Mouse (Mus musculus): ENCODE results near the gene Ctrb1. TPM values are rescaled to one million over a fixed set of nuclear protein-coding genes. Genes with fewer than 3 reads are reported as not detected.
A peak's percentile ranks its signal among the peaks of the same experiment; 100 is the strongest.
"Not testable (repeated sequence)": the region's sequence is repeated elsewhere in the genome, so short reads cannot be mapped to it uniquely, and the experiment has no call there.

The Ctrb1 gene
- polyA plus RNA-seq, 1 experiment from 2014 or later, result not detected

- Histone ChIP-seq H3K27ac (no peak overlapping the region), H3K9me3 (no peaks in the 10 kb centered on the region), H3K4me3 (replicated peaks) (no peak overlapping the region), H3K9ac (replicated peaks) (no peak overlapping the region), H3K36me3 (no peaks in the 10 kb centered on the region), H3K4me1 (replicated peaks) (0 out of 2 replicates have a peak, but pooled peaks cover 8% of the 10 kb centered on the region), H3K4me2 (no peak overlapping the region), H3K27me3 (no peaks in the 10 kb centered on the region)
- 72% methylated on average over 2 of the region's 2 CpGs for WGBS
- ATAC-seq (ENCODE audit: insufficient number of reproducible peaks, insufficient read depth, low FRiP score, low TSS enrichment, low read depth), result no peak
Observed at GRCm38 (mm10) chr8:111648834-111649233, 42.0 kb downstream of the Ctrb1 start.

- no peak overlapping the region for H3K4me2 ChIP-seq
- H3K9ac ChIP-seq (replicated peaks), result no peak overlapping the region
- no peaks in the 10 kb centered on the region for H3K9me3 ChIP-seq
- WGBS, result 95% methylated on average over 8 of the region's 8 CpGs
- H3K4me1 ChIP-seq (replicated peaks), result peaks cover 13% of the 10 kb centered on the region
- ATAC-seq (ENCODE audit: insufficient number of reproducible peaks, insufficient read depth, low FRiP score, low TSS enrichment, low read depth), result no peak
- no peaks in the 10 kb centered on the region for H3K27me3 ChIP-seq
- no peak overlapping the region for H3K4me3 ChIP-seq (replicated peaks)
- no peaks in the 10 kb centered on the region for H3K36me3 ChIP-seq
- no peak overlapping the region for H3K27ac ChIP-seq
Observed at GRCm38 (mm10) chr8:111645715-111646114, 45.1 kb downstream of the Ctrb1 start.

- peak overlapping the region; percentile 78 for H3K4me3 ChIP-seq (replicated peaks)
- 71% methylated on average over 12 of the region's 12 CpGs for WGBS
- H3K27ac ChIP-seq; H3K27me3 ChIP-seq; ATAC-seq (ENCODE audit: insufficient number of reproducible peaks, insufficient read depth, low FRiP score, low TSS enrichment, low read depth); H3K9me3 ChIP-seq; H3K36me3 ChIP-seq: not testable (repeated sequence)
- peak overlapping the region; percentile 57 for H3K4me2 ChIP-seq
- H3K4me1 ChIP-seq (replicated peaks), result peaks cover 13% of the 10 kb centered on the region
- peak overlapping the region; percentile 87; the same call in 1 of the 2 replicates for H3K9ac ChIP-seq (replicated peaks)
Observed at GRCm38 (mm10) chr8:111644286-111645051, 46.3 kb downstream of the Ctrb1 start.

- H3K9me3 ChIP-seq, result no peaks in the 10 kb centered on the region
- under 1% methylated on average over 73 of the region's 75 CpGs for WGBS
- H3K4me2 ChIP-seq, result peak within 1 kb of the TSS; percentile 57
- H3K27me3 ChIP-seq, result no peaks in the 10 kb centered on the region
- H3K4me3 ChIP-seq (replicated peaks), result peak within 1 kb of the TSS; percentile 78
- H3K36me3 ChIP-seq, result no peaks in the 10 kb centered on the region
- peak; percentile 96 for ATAC-seq (ENCODE audit: insufficient number of reproducible peaks, insufficient read depth, low FRiP score, low TSS enrichment, low read depth)
- peak within 1 kb of the TSS; percentile 94 for H3K27ac ChIP-seq
- peak within 1 kb of the TSS; percentile 87 for H3K9ac ChIP-seq (replicated peaks)
- H3K4me1 ChIP-seq (replicated peaks), result peaks cover 8% of the 10 kb centered on the region
Observed at GRCm38 (mm10) chr8:111643264-111644141, 47.3 kb downstream of the Ctrb1 start, which contains the start of gene Zfp1. Gene Zfp1, plus strand, starts transcription at chr8:111643401.

GRCm38 (mm10) chr8:111642939-111643263 lies 47.9 kb downstream of the Ctrb1 start:
- Histone ChIP-seq H3K9me3 (no peaks in the 10 kb centered on the region), H3K4me2 (peak overlapping the region; percentile 57), H3K9ac (replicated peaks) (peak overlapping the region; percentile 87), H3K36me3 (no peaks in the 10 kb centered on the region), H3K4me1 (replicated peaks) (peaks cover 8% of the 10 kb centered on the region), H3K27me3 (no peaks in the 10 kb centered on the region), H3K27ac (peak overlapping the region; percentile 94), H3K4me3 (replicated peaks) (peak overlapping the region; percentile 78)
- ATAC-seq (ENCODE audit: insufficient number of reproducible peaks, insufficient read depth, low FRiP score, low TSS enrichment, low read depth), result peak; percentile 35; the same call in 1 of the 2 replicates
- WGBS, result 11% methylated on average over 5 of the region's 5 CpGs

GRCm38 (mm10) chr8:111642496-111642895 lies 48.3 kb downstream of the Ctrb1 start:
- Histone ChIP-seq H3K4me2 (peak overlapping the region; percentile 57), H3K9ac (replicated peaks) (peak overlapping the region; percentile 87), H3K36me3 (no peaks in the 10 kb centered on the region), H3K9me3 (no peaks in the 10 kb centered on the region), H3K27me3 (no peaks in the 10 kb centered on the region), H3K4me1 (replicated peaks) (peaks cover 8% of the 10 kb centered on the region), H3K27ac (peak overlapping the region; percentile 94), H3K4me3 (replicated peaks) (peak overlapping the region; percentile 78)
- WGBS, result 59% methylated on average over 5 of the region's 5 CpGs
- ATAC-seq (ENCODE audit: insufficient number of reproducible peaks, insufficient read depth, low FRiP score, low TSS enrichment, low read depth), result no peak

GRCm38 (mm10) chr8:111641064-111641463 lies 49.7 kb downstream of the Ctrb1 start:
- peaks cover 8% of the 10 kb centered on the region for H3K4me1 ChIP-seq (replicated peaks)
- H3K4me3 ChIP-seq (replicated peaks), result no peak overlapping the region
- H3K4me2 ChIP-seq, result no peak overlapping the region
- H3K9ac ChIP-seq (replicated peaks), result no peak overlapping the region
- 94% methylated on average over 2 of the region's 2 CpGs for WGBS
- H3K27ac ChIP-seq, result no peak overlapping the region
- H3K9me3 ChIP-seq, result no peaks in the 10 kb centered on the region
- no peaks in the 10 kb centered on the region for H3K27me3 ChIP-seq
- no peaks in the 10 kb centered on the region for H3K36me3 ChIP-seq
- no peak for ATAC-seq (ENCODE audit: insufficient number of reproducible peaks, insufficient read depth, low FRiP score, low TSS enrichment, low read depth)

- H3K9ac ChIP-seq (replicated peaks), result no peak overlapping the region
- peaks cover 5% of the 10 kb centered on the region for H3K4me1 ChIP-seq (replicated peaks)
- H3K27me3 ChIP-seq, result no peaks in the 10 kb centered on the region
- no peak for ATAC-seq (ENCODE audit: insufficient number of reproducible peaks, insufficient read depth, low FRiP score, low TSS enrichment, low read depth)
- H3K4me3 ChIP-seq (replicated peaks), result no peak overlapping the region
- no peak overlapping the region for H3K4me2 ChIP-seq
- no peak overlapping the region for H3K27ac ChIP-seq
- no peaks in the 10 kb centered on the region for H3K36me3 ChIP-seq
- 0 out of 2 replicates have a peak, but pooled peaks cover 3% of the 10 kb centered on the region for H3K9me3 ChIP-seq
Observed at GRCm38 (mm10) chr8:111638086-111638485, 52.7 kb downstream of the Ctrb1 start.

Small RNAs within 50 kb of the gene (microRNA-seq; reads per million reads assigned to microRNA genes)
- not detected for gene Mir7076

Other genes with a start within 250 kb of the Ctrb1 start
- gene Wdr59, start 168.9 kb downstream of the Ctrb1 start, polyA plus RNA-seq (2016; fragmentation: Nextera tagmentation; extraction: Ambion mirVana), result 7.9 and 8.0 TPM in 2 replicates
- gene Znrf1, start 154.9 kb downstream of the Ctrb1 start, polyA plus RNA-seq (2016; fragmentation: Nextera tagmentation; extraction: Ambion mirVana), result 69.4 and 76.7 TPM in 2 replicates
- gene Ldhd, start 60.6 kb downstream of the Ctrb1 start, polyA plus RNA-seq (2016; fragmentation: Nextera tagmentation; extraction: Ambion mirVana), result 0.25 and 0.26 TPM in 2 replicates
- 26.7 and 28.3 TPM in 2 replicates for gene Zfp1, start 47.6 kb downstream of the Ctrb1 start, polyA plus RNA-seq (2016; fragmentation: Nextera tagmentation; extraction: Ambion mirVana)
- 39.5 and 39.7 TPM in 2 replicates for gene Bcar1, start 52.8 kb upstream of the Ctrb1 start, polyA plus RNA-seq (2016; fragmentation: Nextera tagmentation; extraction: Ambion mirVana)
- gene Cfdp1, start 163.3 kb upstream of the Ctrb1 start, polyA plus RNA-seq (2016; fragmentation: Nextera tagmentation; extraction: Ambion mirVana), result 239 and 240 TPM in 2 replicates
- gene Tmem170, start 185.7 kb upstream of the Ctrb1 start, polyA plus RNA-seq (2016; fragmentation: Nextera tagmentation; extraction: Ambion mirVana), result 8.4 and 9.1 TPM in 2 replicates
- 3.8 and 4.3 TPM in 2 replicates for gene Chst5, start 219.4 kb upstream of the Ctrb1 start, polyA plus RNA-seq (2016; fragmentation: Nextera tagmentation; extraction: Ambion mirVana)
- gene Tmem231, start 242.9 kb upstream of the Ctrb1 start, polyA plus RNA-seq (2016; fragmentation: Nextera tagmentation; extraction: Ambion mirVana), result 20.9 and 23.4 TPM in 2 replicates
- 162 and 173 TPM in 2 replicates for gene Gabarapl2, start 249.7 kb upstream of the Ctrb1 start, polyA plus RNA-seq (2016; fragmentation: Nextera tagmentation; extraction: Ambion mirVana)

All from limb, embryonic 12.5 days (tissue).